Mouse (Mus musculus) frontal cortex, adult (tissue): ENCODE results near the gene Rab39.

Experiments used
- ATAC-seq: cut with Nextera tagmentation; 2 replicates; pipeline ENCODE4 v1.9.2; 2017; ENCODE audit warnings: mild to moderate bottlenecking, moderate library complexity, mixed read lengths; ENCODE audit not compliant: low TSS enrichment

Rab39 gene

GRCm38 (mm10) chr9:53705992-53706696 is at the start of gene Rab39:
Gene Rab39 (minus strand): TSS chr9:53706232.
- ATAC-seq, result peak; percentile 92

GRCm38 (mm10) chr9:53754801-53755200 is 48.8 kb upstream of the Rab39 start:
- ATAC-seq, result no peak

GRCm38 (mm10) chr9:53750899-53751298 is 44.9 kb upstream of the Rab39 start:
- ATAC-seq, result no peak

- no peak for ATAC-seq
Observed at GRCm38 (mm10) chr9:53750411-53750810, 44.4 kb upstream of the Rab39 start.

GRCm38 (mm10) chr9:53740829-53741404 is 34.9 kb upstream of the Rab39 start:
- ATAC-seq, result no peak

- peak; percentile 57 for ATAC-seq
Observed at GRCm38 (mm10) chr9:53705491-53705991, 491 bp downstream of the Rab39 start.

GRCm38 (mm10) chr9:53702991-53703390 is 3.0 kb downstream of the Rab39 start:
- no peak for ATAC-seq

- no peak for ATAC-seq
Observed at GRCm38 (mm10) chr9:53700496-53700895, 5.5 kb downstream of the Rab39 start.

- no peak for ATAC-seq
Observed at GRCm38 (mm10) chr9:53695846-53696245, 10.2 kb downstream of the Rab39 start.

- no peak for ATAC-seq
Observed at GRCm38 (mm10) chr9:53693718-53694117, 12.3 kb downstream of the Rab39 start.

GRCm38 (mm10) chr9:53691745-53692670 is 14.0 kb downstream of the Rab39 start:
- no peak for ATAC-seq

GRCm38 (mm10) chr9:53680851-53681250 is 25.2 kb downstream of the Rab39 start:
- ATAC-seq, result no peak

- ATAC-seq, result no peak
Observed at GRCm38 (mm10) chr9:53676921-53677320, 29.1 kb downstream of the Rab39 start.

GRCm38 (mm10) chr9:53673571-53673970 is 32.5 kb downstream of the Rab39 start:
- ATAC-seq, result peak; percentile 96

- ATAC-seq, result no peak
Observed at GRCm38 (mm10) chr9:53669680-53670219, 36.3 kb downstream of the Rab39 start, which contains the start of gene Cul5. Gene Cul5 (minus strand): TSS chr9:53670014.

- ATAC-seq, result peak; percentile 90
Observed at GRCm38 (mm10) chr9:53667020-53667669, 38.9 kb downstream of the Rab39 start.

- ATAC-seq, result peak; percentile 22
Observed at GRCm38 (mm10) chr9:53666665-53667019, 39.4 kb downstream of the Rab39 start.

- no peak for ATAC-seq
Observed at GRCm38 (mm10) chr9:53665428-53665827, 40.6 kb downstream of the Rab39 start.

- no peak for ATAC-seq
Observed at GRCm38 (mm10) chr9:53664819-53665218, 41.2 kb downstream of the Rab39 start.

- ATAC-seq, result no peak
Observed at GRCm38 (mm10) chr9:53634796-53635195, 71.2 kb downstream of the Rab39 start.
